Mouse (Mus musculus): ENCODE results near the gene Diaph2. TPM values are rescaled to one million over a fixed set of nuclear protein-coding genes. Genes with fewer than 3 reads are reported as not detected.
"Not testable (repeated sequence)": the region's sequence is repeated elsewhere in the genome, so short reads cannot be mapped to it uniquely, and the experiment has no call there.

The Diaph2 gene
- polyA plus RNA-seq, 1 experiment from 2014 or later, result 7.7 TPM

- Histone ChIP-seq H3K4me2 (replicated peaks) (no peak overlapping the region), H3K36me3 (no peaks in the 10 kb centered on the region), H3K4me1 (no peaks in the 10 kb centered on the region), H3K27me3 (no peaks in the 10 kb centered on the region), H3K9me3 (no peaks in the 10 kb centered on the region), H3K27ac (no peak overlapping the region), H3K4me3 (no peak overlapping the region), H3K9ac (no peak overlapping the region)
- 22% methylated on average over 3 of the region's 3 CpGs for WGBS
- ATAC-seq (ENCODE audit: insufficient number of reproducible peaks, insufficient read depth, low FRiP score, low TSS enrichment), result no peak
These were observed 134.9 kb downstream of the Diaph2 start for GRCm38 (mm10) chrX:129884465-129884864.

DNA sequence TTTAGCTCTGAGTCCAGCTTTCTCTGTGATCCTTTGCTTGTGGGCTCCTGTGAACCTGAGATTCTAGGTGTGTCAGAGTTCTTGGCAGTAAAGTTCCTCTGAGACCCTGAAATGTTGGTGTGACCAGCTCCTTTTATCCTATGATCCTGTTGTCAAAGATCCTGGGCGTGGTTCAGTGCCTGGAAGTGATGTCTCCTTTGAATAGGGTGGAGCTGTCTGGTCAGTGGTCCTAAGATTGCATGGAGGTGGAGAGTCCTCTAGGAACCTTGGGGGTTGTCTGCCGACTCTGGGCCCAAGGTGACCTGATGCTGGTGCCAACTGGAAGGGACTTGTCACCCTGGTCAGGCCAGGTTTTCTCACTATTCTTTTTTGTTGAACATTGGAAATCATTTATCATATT lies 176.3 kb downstream of the Diaph2 start:
- 81% methylated on average over 2 of the region's 2 CpGs for WGBS
- H3K27ac ChIP-seq, result no peak overlapping the region
- no peak overlapping the region for H3K4me3 ChIP-seq
- H3K27me3 ChIP-seq, result no peaks in the 10 kb centered on the region
- no peak for ATAC-seq (ENCODE audit: insufficient number of reproducible peaks, insufficient read depth, low FRiP score, low TSS enrichment)
- H3K4me2 ChIP-seq (replicated peaks), result no peak overlapping the region
- no peak overlapping the region for H3K9ac ChIP-seq
- H3K36me3 ChIP-seq, result no peaks in the 10 kb centered on the region
- H3K9me3 ChIP-seq, result no peaks in the 10 kb centered on the region
- no peaks in the 10 kb centered on the region for H3K4me1 ChIP-seq

GRCm38 (mm10) chrX:129974816-129975215 lies 225.3 kb downstream of the Diaph2 start:
- no peak overlapping the region for H3K4me3 ChIP-seq
- no peaks in the 10 kb centered on the region for H3K36me3 ChIP-seq
- no peaks in the 10 kb centered on the region for H3K4me1 ChIP-seq
- no peak overlapping the region for H3K4me2 ChIP-seq (replicated peaks)
- 66% methylated on average over 4 of the region's 4 CpGs for WGBS
- H3K27ac ChIP-seq, result no peak overlapping the region
- H3K27me3 ChIP-seq, result no peaks in the 10 kb centered on the region
- no peak overlapping the region for H3K9ac ChIP-seq
- H3K9me3 ChIP-seq, result no peaks in the 10 kb centered on the region
- no peak for ATAC-seq (ENCODE audit: insufficient number of reproducible peaks, insufficient read depth, low FRiP score, low TSS enrichment)

GRCm38 (mm10) chrX:130008210-130008609 lies 258.7 kb downstream of the Diaph2 start:
- no peak overlapping the region for H3K4me3 ChIP-seq
- H3K9me3 ChIP-seq, result no peaks in the 10 kb centered on the region
- H3K4me2 ChIP-seq (replicated peaks), result no peak overlapping the region
- no peak for ATAC-seq (ENCODE audit: insufficient number of reproducible peaks, insufficient read depth, low FRiP score, low TSS enrichment)
- no peaks in the 10 kb centered on the region for H3K4me1 ChIP-seq
- H3K36me3 ChIP-seq, result no peaks in the 10 kb centered on the region
- no peak overlapping the region for H3K27ac ChIP-seq
- no peaks in the 10 kb centered on the region for H3K27me3 ChIP-seq
- H3K9ac ChIP-seq, result no peak overlapping the region

DNA sequence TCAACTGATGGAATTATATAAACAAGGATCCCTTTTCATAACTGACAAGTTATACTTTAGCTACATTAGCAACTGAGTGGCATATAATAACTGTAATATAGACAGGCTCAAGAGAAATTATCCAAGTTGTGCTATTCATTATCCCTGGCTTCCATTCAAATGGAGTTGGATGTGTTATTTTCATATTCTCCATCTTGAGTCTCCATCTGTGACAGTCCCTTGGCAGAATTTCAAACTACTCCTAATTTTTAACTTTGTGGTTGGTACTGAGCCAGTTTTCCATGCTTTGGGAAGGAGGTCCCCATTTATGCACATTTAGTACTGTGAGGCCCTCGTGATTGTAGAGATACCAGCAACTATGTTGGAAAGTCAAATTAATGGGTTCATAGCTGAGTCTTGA lies 270.2 kb downstream of the Diaph2 start:
- no peak for ATAC-seq (ENCODE audit: insufficient number of reproducible peaks, insufficient read depth, low FRiP score, low TSS enrichment)
- 68% methylated on average over 1 of the region's 1 CpGs for WGBS
- H3K4me3 ChIP-seq, result no peak overlapping the region
- no peaks in the 10 kb centered on the region for H3K4me1 ChIP-seq
- no peak overlapping the region for H3K9ac ChIP-seq
- H3K27ac ChIP-seq, result no peak overlapping the region
- H3K4me2 ChIP-seq (replicated peaks), result no peak overlapping the region
- no peaks in the 10 kb centered on the region for H3K36me3 ChIP-seq
- H3K27me3 ChIP-seq, result no peaks in the 10 kb centered on the region
- no peaks in the 10 kb centered on the region for H3K9me3 ChIP-seq

GRCm38 (mm10) chrX:130044525-130044924 lies 295.0 kb downstream of the Diaph2 start:
- H3K9ac ChIP-seq, result no peak overlapping the region
- no peaks in the 10 kb centered on the region for H3K9me3 ChIP-seq
- no peaks in the 10 kb centered on the region for H3K4me1 ChIP-seq
- no peak overlapping the region for H3K27ac ChIP-seq
- ATAC-seq (ENCODE audit: insufficient number of reproducible peaks, insufficient read depth, low FRiP score, low TSS enrichment), result no peak
- H3K4me3 ChIP-seq, result no peak overlapping the region
- H3K36me3 ChIP-seq, result no peaks in the 10 kb centered on the region
- 68% methylated on average over 1 of the region's 1 CpGs for WGBS
- H3K4me2 ChIP-seq (replicated peaks), result no peak overlapping the region
- no peaks in the 10 kb centered on the region for H3K27me3 ChIP-seq

- Histone ChIP-seq H3K4me2 (replicated peaks) (no peak overlapping the region), H3K4me3 (no peak overlapping the region), H3K9me3 (no peaks in the 10 kb centered on the region), H3K36me3 (no peaks in the 10 kb centered on the region), H3K4me1 (no peaks in the 10 kb centered on the region), H3K27ac (no peak overlapping the region), H3K27me3 (no peaks in the 10 kb centered on the region), H3K9ac (no peak overlapping the region)
- no peak for ATAC-seq (ENCODE audit: insufficient number of reproducible peaks, insufficient read depth, low FRiP score, low TSS enrichment)
These were observed 399.7 kb downstream of the Diaph2 start for GRCm38 (mm10) chrX:130149216-130149615.

DNA sequence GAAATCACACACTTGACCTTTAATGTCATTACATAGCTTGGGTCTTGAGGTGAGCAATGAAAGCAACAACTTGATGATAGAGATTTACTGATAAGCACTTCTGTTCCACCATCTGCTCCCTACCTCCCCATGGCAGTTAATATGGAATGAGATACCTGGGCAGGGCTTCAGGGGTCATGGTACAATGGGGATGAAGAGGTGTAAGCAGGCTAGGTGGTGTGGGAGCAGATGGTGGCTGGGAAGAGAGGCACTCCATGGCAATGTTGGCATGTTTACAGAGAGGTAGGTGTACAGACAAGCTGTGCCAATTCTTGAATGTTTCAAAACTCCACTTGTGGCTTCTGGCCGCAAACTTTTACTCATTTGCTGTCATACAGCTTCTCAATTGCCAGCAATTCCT lies 402.6 kb downstream of the Diaph2 start:
- Histone ChIP-seq H3K27me3 (no peaks in the 10 kb centered on the region), H3K27ac (no peak overlapping the region), H3K4me2 (replicated peaks) (no peak overlapping the region), H3K4me3 (no peak overlapping the region), H3K4me1 (no peaks in the 10 kb centered on the region), H3K9me3 (no peaks in the 10 kb centered on the region), H3K9ac (no peak overlapping the region), H3K36me3 (no peaks in the 10 kb centered on the region)
- ATAC-seq (ENCODE audit: insufficient number of reproducible peaks, insufficient read depth, low FRiP score, low TSS enrichment), result no peak
- WGBS, result 86% methylated on average over 1 of the region's 1 CpGs

DNA sequence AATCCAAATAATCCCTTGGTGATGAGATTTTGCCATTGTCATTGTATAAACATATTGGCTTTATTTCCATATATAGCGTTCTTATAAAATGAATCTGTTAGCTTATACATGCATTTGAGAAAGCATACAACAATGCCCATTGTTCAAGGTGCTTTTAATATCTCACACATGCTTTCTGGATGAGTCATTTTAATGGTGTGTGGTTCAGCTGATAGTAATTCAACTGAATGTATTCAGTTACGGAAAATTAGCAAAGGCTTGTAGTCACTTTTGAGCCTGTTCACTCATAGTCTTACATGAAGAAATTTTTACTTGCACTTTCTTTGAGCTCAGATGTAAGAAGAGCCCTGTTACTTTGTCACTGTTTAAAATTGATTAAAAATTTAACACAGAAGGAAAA lies 423.6 kb downstream of the Diaph2 start:
- Histone ChIP-seq H3K9ac (no peak overlapping the region), H3K27ac (no peak overlapping the region), H3K4me2 (replicated peaks) (no peak overlapping the region), H3K9me3 (no peaks in the 10 kb centered on the region), H3K4me3 (no peak overlapping the region), H3K36me3 (no peaks in the 10 kb centered on the region), H3K27me3 (no peaks in the 10 kb centered on the region), H3K4me1 (no peaks in the 10 kb centered on the region)
- 80% methylated on average over 2 of the region's 2 CpGs for WGBS
- no peak for ATAC-seq (ENCODE audit: insufficient number of reproducible peaks, insufficient read depth, low FRiP score, low TSS enrichment)

DNA sequence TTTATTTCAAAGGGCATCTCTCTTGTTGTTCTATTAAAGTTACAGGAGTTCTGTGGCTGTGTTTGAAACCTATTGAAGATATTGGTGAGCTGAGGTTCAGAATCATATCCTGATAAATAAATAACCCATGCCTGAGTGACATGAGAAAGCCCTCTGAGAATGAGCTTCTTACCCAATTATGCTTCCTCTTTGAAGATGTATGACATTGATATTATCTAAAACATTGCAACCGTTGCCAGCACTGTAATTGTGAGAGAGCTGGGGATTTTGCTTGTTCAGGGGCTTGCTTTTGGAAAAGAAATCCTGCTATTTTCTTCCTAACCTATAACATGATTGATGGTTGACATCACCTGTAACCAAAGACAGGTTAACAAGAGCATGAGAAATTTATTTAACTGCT lies 438.3 kb downstream of the Diaph2 start:
- no peaks in the 10 kb centered on the region for H3K36me3 ChIP-seq
- H3K27ac ChIP-seq, result no peak overlapping the region
- WGBS, result 44% methylated on average over 1 of the region's 1 CpGs
- ATAC-seq (ENCODE audit: insufficient number of reproducible peaks, insufficient read depth, low FRiP score, low TSS enrichment), result no peak
- no peaks in the 10 kb centered on the region for H3K9me3 ChIP-seq
- H3K4me1 ChIP-seq, result no peaks in the 10 kb centered on the region
- H3K4me2 ChIP-seq (replicated peaks), result no peak overlapping the region
- no peaks in the 10 kb centered on the region for H3K27me3 ChIP-seq
- no peak overlapping the region for H3K9ac ChIP-seq
- H3K4me3 ChIP-seq, result no peak overlapping the region

DNA sequence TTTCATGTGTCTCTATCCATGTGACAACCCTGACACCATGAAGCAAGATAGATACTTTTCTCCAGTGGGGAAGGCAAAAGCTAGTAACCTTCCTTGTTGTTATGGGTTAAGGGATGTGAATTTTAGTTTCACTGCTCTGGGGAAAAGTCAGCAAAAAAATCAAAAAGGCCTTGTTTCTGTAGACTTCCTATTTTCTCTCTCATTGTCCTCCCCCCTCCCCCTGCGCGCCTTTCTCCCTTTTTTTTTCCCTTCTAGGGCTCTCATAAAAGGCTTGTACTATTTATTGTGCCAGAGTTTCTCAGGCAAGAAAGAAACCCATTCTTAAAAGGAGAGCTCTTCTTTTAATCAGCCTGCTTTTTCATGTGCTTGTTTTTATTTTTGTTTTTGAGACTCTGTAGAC lies 438.9 kb downstream of the Diaph2 start:
- Histone ChIP-seq H3K9ac (no peak overlapping the region), H3K4me3 (no peak overlapping the region), H3K9me3 (no peaks in the 10 kb centered on the region), H3K27ac (no peak overlapping the region), H3K4me1 (no peaks in the 10 kb centered on the region), H3K4me2 (replicated peaks) (no peak overlapping the region), H3K27me3 (no peaks in the 10 kb centered on the region), H3K36me3 (no peaks in the 10 kb centered on the region)
- no peak for ATAC-seq (ENCODE audit: insufficient number of reproducible peaks, insufficient read depth, low FRiP score, low TSS enrichment)
- 86% methylated on average over 2 of the region's 2 CpGs for WGBS

DNA sequence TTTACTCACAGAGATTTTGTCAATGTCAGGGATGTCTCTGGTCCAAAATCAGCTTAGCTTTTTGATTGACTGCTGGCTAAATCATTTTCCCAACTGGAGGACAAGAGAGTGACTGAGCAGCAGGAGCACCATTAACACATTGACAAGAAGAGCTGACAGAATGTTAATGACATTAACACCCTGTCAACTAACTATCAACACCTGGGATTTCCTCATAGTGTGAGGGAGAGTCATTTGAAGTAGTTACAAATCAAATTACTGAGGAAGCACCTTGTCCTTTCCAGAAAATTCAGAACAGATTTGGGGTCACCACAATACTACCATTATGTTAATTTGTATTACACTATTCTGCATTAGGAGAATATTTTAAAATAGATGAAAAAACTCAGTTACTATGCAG lies 439.7 kb downstream of the Diaph2 start:
- Histone ChIP-seq H3K9ac (no peak overlapping the region), H3K9me3 (no peaks in the 10 kb centered on the region), H3K4me3 (no peak overlapping the region), H3K27me3 (no peaks in the 10 kb centered on the region), H3K4me2 (replicated peaks) (no peak overlapping the region), H3K4me1 (no peaks in the 10 kb centered on the region), H3K36me3 (no peaks in the 10 kb centered on the region), H3K27ac (no peak overlapping the region)
- no peak for ATAC-seq (ENCODE audit: insufficient number of reproducible peaks, insufficient read depth, low FRiP score, low TSS enrichment)

GRCm38 (mm10) chrX:130197412-130197811 lies 447.9 kb downstream of the Diaph2 start:
- H3K36me3 ChIP-seq; H3K9ac ChIP-seq; H3K9me3 ChIP-seq; H3K27me3 ChIP-seq; H3K27ac ChIP-seq; H3K4me2 ChIP-seq (replicated peaks); H3K4me3 ChIP-seq; ATAC-seq (ENCODE audit: insufficient number of reproducible peaks, insufficient read depth, low FRiP score, low TSS enrichment); H3K4me1 ChIP-seq: not testable (repeated sequence)
- 77% methylated on average over 3 of the region's 3 CpGs for WGBS
